Mouse (Mus musculus) megakaryocyte, embryonic 14.5 days (primary cell): ENCODE measurements around the gene Ppfia4. TPM values are rescaled to one million over a fixed set of nuclear protein-coding genes. Genes with fewer than 3 reads are reported as not detected.

Source experiments
- H3K27me3 ChIP-seq: replicated peaks from 2 replicates; pipeline ENCODE3; 2012; ENCODE audit warnings: inconsistent platforms
- H3K36me3 ChIP-seq: replicated peaks from 2 replicates; pipeline ENCODE3; 2012; ENCODE audit warnings: low read length, inconsistent platforms, mixed read lengths
- H3K4me1 ChIP-seq: 2 replicates; pipeline ENCODE4 v1.6.1; 2012; ENCODE audit warnings: inconsistent platforms
- H3K4me3 ChIP-seq: replicated peaks from 2 replicates; pipeline ENCODE3; 2012; ENCODE audit warnings: moderate library complexity, mild to moderate bottlenecking, inconsistent platforms
- H3K9me3 ChIP-seq: 2 replicates; pipeline ENCODE4 v1.6.1; 2012; ENCODE audit warnings: inconsistent platforms
- FLI1 ChIP-seq: IDR thresholded peaks from 2 replicates; pipeline ENCODE4 v1.6.1; 2012; ENCODE audit warnings: low read length, inconsistent platforms, mixed read lengths
- GATA1 ChIP-seq: IDR thresholded peaks from 3 replicates; pipeline ENCODE4 v1.6.1; 2012; ENCODE audit warnings: mixed read lengths, low read length, inconsistent platforms, borderline replicate concordance
- polyA plus RNA-seq: library from polyadenylated mRNA; stranded (reverse); fragments of >175 nt; gene quantifications from 2 replicates; pipeline ENCODE4 v1.2.3, GENCODE M21; 2012; ENCODE audit warnings: low replicate concordance; ENCODE audit not compliant: insufficient read depth

Ppfia4 gene
- polyA plus RNA-seq, 1 experiment: 2.1 TPM

GRCm38 (mm10) chr1:134289598-134290099 lies 43.1 kb downstream of the Ppfia4 start, which contains the start of gene Myog:
Myog (plus strand) TSS chr1:134289989.
- Histone ChIP-seq H3K4me1 (peaks cover 18% of the 10 kb centered on the region), H3K27me3 (peaks cover 22% of the 10 kb centered on the region), H3K9me3 (no peaks in the 10 kb centered on the region)

GRCm38 (mm10) chr1:134288239-134288638 lies 44.5 kb downstream of the Ppfia4 start:
- Histone ChIP-seq H3K4me1 (peaks cover 18% of the 10 kb centered on the region), H3K36me3 (no peaks in the 10 kb centered on the region), H3K9me3 (no peaks in the 10 kb centered on the region), H3K27me3 (peaks cover 34% of the 10 kb centered on the region), H3K4me3 (no peak overlapping the region)
- TF ChIP-seq GATA1: no peak
- no peak for TF ChIP-seq FLI1

More at GRCm38 (mm10) chr1:134289598-134290099, 43.1 kb downstream of the Ppfia4 start, which contains the start of gene Myog:
- TF ChIP-seq GATA1 (no peak), FLI1 (no peak)
- Histone ChIP-seq H3K36me3 (no peaks in the 10 kb centered on the region), H3K4me3 (no peak within 1 kb of the TSS)

- H3K27me3 ChIP-seq: peaks cover 39% of the 10 kb centered on the region
- H3K4me1 ChIP-seq: peaks cover 14% of the 10 kb centered on the region
- no peaks in the 10 kb centered on the region for H3K36me3 ChIP-seq
- no peaks in the 10 kb centered on the region for H3K9me3 ChIP-seq
- H3K4me3 ChIP-seq: no peak overlapping the region
- TF ChIP-seq FLI1 (no peak), GATA1 (no peak)
Measured at GRCm38 (mm10) chr1:134285458-134286120, 47.1 kb downstream of the Ppfia4 start.

- H3K4me3 ChIP-seq: no peak overlapping the region
- peaks cover 14% of the 10 kb centered on the region for H3K4me1 ChIP-seq
- TF ChIP-seq GATA1 (no peak), FLI1 (no peak)
- H3K36me3 ChIP-seq: no peaks in the 10 kb centered on the region
- peaks cover 46% of the 10 kb centered on the region for H3K27me3 ChIP-seq
- H3K9me3 ChIP-seq: no peaks in the 10 kb centered on the region
Measured at GRCm38 (mm10) chr1:134283108-134283507, 49.6 kb downstream of the Ppfia4 start.

GRCm38 (mm10) chr1:134282342-134282741 lies 50.4 kb downstream of the Ppfia4 start:
- TF ChIP-seq GATA1 (no peak), FLI1 (no peak)
- no peak overlapping the region for H3K4me3 ChIP-seq
- H3K4me1 ChIP-seq: peaks cover 13% of the 10 kb centered on the region
- no peaks in the 10 kb centered on the region for H3K9me3 ChIP-seq
- no peaks in the 10 kb centered on the region for H3K36me3 ChIP-seq
- peaks cover 47% of the 10 kb centered on the region for H3K27me3 ChIP-seq

GRCm38 (mm10) chr1:134281563-134281962 lies 51.2 kb downstream of the Ppfia4 start:
- peaks cover 13% of the 10 kb centered on the region for H3K4me1 ChIP-seq
- TF ChIP-seq FLI1: no peak
- no peak for TF ChIP-seq GATA1
- H3K27me3 ChIP-seq: peaks cover 48% of the 10 kb centered on the region
- no peaks in the 10 kb centered on the region for H3K9me3 ChIP-seq
- H3K36me3 ChIP-seq: no peaks in the 10 kb centered on the region
- no peak overlapping the region for H3K4me3 ChIP-seq

- TF ChIP-seq GATA1 (no peak), FLI1 (no peak)
- Histone ChIP-seq H3K4me1 (peaks cover 13% of the 10 kb centered on the region), H3K4me3 (no peak overlapping the region), H3K9me3 (no peaks in the 10 kb centered on the region), H3K36me3 (no peaks in the 10 kb centered on the region), H3K27me3 (peaks cover 47% of the 10 kb centered on the region)
Measured at GRCm38 (mm10) chr1:134280174-134280573, 52.6 kb downstream of the Ppfia4 start.

GRCm38 (mm10) chr1:134276823-134277222 lies 55.9 kb downstream of the Ppfia4 start:
- peaks cover 55% of the 10 kb centered on the region for H3K27me3 ChIP-seq
- H3K4me1 ChIP-seq: peaks cover 8% of the 10 kb centered on the region
- TF ChIP-seq FLI1 (no peak), GATA1 (no peak)
- H3K4me3 ChIP-seq: no peak overlapping the region
- no peaks in the 10 kb centered on the region for H3K36me3 ChIP-seq
- peaks cover 7% of the 10 kb centered on the region for H3K9me3 ChIP-seq

GRCm38 (mm10) chr1:134275616-134276464 lies 56.9 kb downstream of the Ppfia4 start:
- no peak for TF ChIP-seq FLI1
- no peak for TF ChIP-seq GATA1
- Histone ChIP-seq H3K9me3 (peaks cover 7% of the 10 kb centered on the region), H3K4me3 (no peak overlapping the region), H3K27me3 (peaks cover 53% of the 10 kb centered on the region), H3K36me3 (no peaks in the 10 kb centered on the region), H3K4me1 (peaks cover 11% of the 10 kb centered on the region)
